Mouse (Mus musculus): Measurements from ENCODE around the gene Tgm2.

GRCm38 (mm10) chr2:158139628-158140027, 6.6 kb downstream of the Tgm2 start:
- TF ChIP-seq CTCF (IDR thresholded peaks at IDR 0.05; ENCODE audit: low read depth, low read length) (no peak), TAL1 (conservative IDR thresholded peaks at IDR 0.05; ENCODE audit: low read depth, low read length) (no peak), GATA2 (IDR thresholded peaks at IDR 0.05; ENCODE audit: borderline replicate concordance, low read depth, low read length) (no peak), GATA1 (IDR thresholded peaks at IDR 0.05; ENCODE audit: borderline replicate concordance, low read length) (no peak)

Data from G1E (cell line).